Mouse (Mus musculus) limb, embryonic 10.5 days (tissue): ENCODE measurements around the gene Rhox7a. TPM values are rescaled to one million over a fixed set of nuclear protein-coding genes. Genes with fewer than 3 reads are reported as not detected.
"Not testable (repeated sequence)": the region's sequence is repeated elsewhere in the genome, so short reads cannot be mapped to it uniquely, and the experiment has no call there.

Experiments
- DNase-seq: peaks from one replicate; pipeline ENCODE4 v3.0.0-alpha.2; 2017; ENCODE audit warnings: low spot score
- H3K27ac ChIP-seq: fragments of 300-500 bp; sonication (generic); 2 replicates; pipeline ENCODE4 v1.5.1; 2016; ENCODE audit warnings: mild to moderate bottlenecking
- H3K27me3 ChIP-seq: fragments of 300-500 bp; sonication (generic); 2 replicates; pipeline ENCODE4 v1.6.1; 2016; ENCODE audit warnings: low read depth, mild to moderate bottlenecking; ENCODE audit not compliant: poor library complexity, severe bottlenecking
- H3K36me3 ChIP-seq: fragments of 300-500 bp; sonication (generic); 2 replicates; pipeline ENCODE4 v1.6.1; 2016; ENCODE audit warnings: mild to moderate bottlenecking, moderate library complexity
- H3K4me1 ChIP-seq: fragments of 300-500 bp; sonication (generic); 2 replicates; pipeline ENCODE4 v1.6.1; 2016
- H3K4me3 ChIP-seq: fragments of 300-500 bp; sonication (generic); 2 replicates; pipeline ENCODE4 v1.5.1; 2016; ENCODE audit warnings: mild to moderate bottlenecking, moderate library complexity
- H3K9me3 ChIP-seq: fragments of 300-500 bp; sonication (generic); replicated peaks from 2 replicates; pipeline ENCODE4 v1.6.1; 2016; ENCODE audit warnings: mild to moderate bottlenecking
- WGBS: fragments of 180-500 bp; shearing (Covaris S2); methylation state at CpG from one replicate; pipeline ENCODE4 v1.1.7; 2016; 5-methylcytosine and 5-hydroxymethylcytosine counted together
- polyA plus RNA-seq: library from polyadenylated mRNA; unstranded; fragments of >200 nt; fragmentation: Nextera tagmentation; extraction: Ambion mirVana; gene quantifications from 2 replicates; pipeline ENCODE4 v1.2.1, GENCODE M21; 2016

Gene Rhox7a
- polyA plus RNA-seq: not detected in 2 replicates

- not testable (repeated sequence) for DNase-seq, H3K36me3 ChIP-seq, H3K9me3 ChIP-seq, H3K4me3 ChIP-seq, H3K4me1 ChIP-seq, H3K27ac ChIP-seq, H3K27me3 ChIP-seq
- 83% methylated on average over 8 of the region's 8 CpGs for WGBS
Measured at GRCm38 (mm10) chrX:37831386-37831785, at the start of gene Rhox7a. TSS of gene Rhox7a (plus strand) at chrX:37831686.

GRCm38 (mm10) chrX:37807286-37808080, 24.0 kb upstream of the Rhox7a start:
- 86% methylated on average over 12 of the region's 15 CpGs for WGBS
- H3K27me3 ChIP-seq: no peaks in the 10 kb centered on the region
- no peaks in the 10 kb centered on the region for H3K9me3 ChIP-seq
- H3K36me3 ChIP-seq: no peaks in the 10 kb centered on the region
- DNase-seq: no peak
- no peak overlapping the region for H3K27ac ChIP-seq
- H3K4me1 ChIP-seq: no peaks in the 10 kb centered on the region
- H3K4me3 ChIP-seq: no peak overlapping the region

- Histone ChIP-seq H3K9me3 (no peaks in the 10 kb centered on the region), H3K27ac (no peak overlapping the region), H3K4me3 (no peak overlapping the region), H3K27me3 (no peaks in the 10 kb centered on the region), H3K36me3 (no peaks in the 10 kb centered on the region), H3K4me1 (no peaks in the 10 kb centered on the region)
- 95% methylated on average over 2 of the region's 2 CpGs for WGBS
- no peak for DNase-seq
Measured at GRCm38 (mm10) chrX:37809396-37809795, 22.1 kb upstream of the Rhox7a start.

- Histone ChIP-seq H3K4me3 (no peak overlapping the region), H3K27ac (no peak overlapping the region), H3K27me3 (no peaks in the 10 kb centered on the region), H3K4me1 (no peaks in the 10 kb centered on the region), H3K36me3 (no peaks in the 10 kb centered on the region), H3K9me3 (no peaks in the 10 kb centered on the region)
- peak; percentile 54 for DNase-seq
- 27% methylated on average over 5 of the region's 5 CpGs for WGBS
Measured at GRCm38 (mm10) chrX:37811179-37811578, 20.3 kb upstream of the Rhox7a start.

- H3K27me3 ChIP-seq: no peaks in the 10 kb centered on the region
- no peaks in the 10 kb centered on the region for H3K36me3 ChIP-seq
- WGBS: 78% methylated on average over 10 of the region's 10 CpGs
- H3K9me3 ChIP-seq: no peaks in the 10 kb centered on the region
- no peak overlapping the region for H3K27ac ChIP-seq
- no peak overlapping the region for H3K4me3 ChIP-seq
- DNase-seq: no peak
- no peaks in the 10 kb centered on the region for H3K4me1 ChIP-seq
Measured at GRCm38 (mm10) chrX:37815665-37816064, 15.8 kb upstream of the Rhox7a start.

GRCm38 (mm10) chrX:37826610-37827009, 4.9 kb upstream of the Rhox7a start, which contains the start of gene Rhox6:
TSS of gene Rhox6 (plus strand) at chrX:37826910.
- not testable (repeated sequence) for H3K9me3 ChIP-seq, H3K36me3 ChIP-seq, H3K27me3 ChIP-seq, H3K4me1 ChIP-seq, DNase-seq, H3K4me3 ChIP-seq, H3K27ac ChIP-seq
- WGBS: 96% methylated on average over 4 of the region's 12 CpGs

GRCm38 (mm10) chrX:37871641-37872040, 40.2 kb downstream of the Rhox7a start:
- WGBS: 97% methylated on average over 2 of the region's 2 CpGs
- no peaks in the 10 kb centered on the region for H3K27me3 ChIP-seq
- no peaks in the 10 kb centered on the region for H3K4me1 ChIP-seq
- no peak overlapping the region for H3K27ac ChIP-seq
- no peak for DNase-seq
- H3K4me3 ChIP-seq: no peak overlapping the region
- H3K9me3 ChIP-seq: no peaks in the 10 kb centered on the region
- no peaks in the 10 kb centered on the region for H3K36me3 ChIP-seq

- no peaks in the 10 kb centered on the region for H3K27me3 ChIP-seq
- WGBS: 86% methylated on average over 4 of the region's 4 CpGs
- no peaks in the 10 kb centered on the region for H3K36me3 ChIP-seq
- H3K9me3 ChIP-seq: no peaks in the 10 kb centered on the region
- H3K4me3 ChIP-seq: no peak within 1 kb of the TSS
- no peaks in the 10 kb centered on the region for H3K4me1 ChIP-seq
- H3K27ac ChIP-seq: no peak within 1 kb of the TSS
- no peak for DNase-seq
Measured at GRCm38 (mm10) chrX:37878844-37879243, 47.4 kb downstream of the Rhox7a start, which contains the start of gene Rhox8. TSS of gene Rhox8 (minus strand) at chrX:37878944.

Other genes with a start within 250 kb of the Rhox7a start
- gene Rhox4f, start 224.0 kb upstream of the Rhox7a start, polyA plus RNA-seq: not detected in 2 replicates
- not detected in 2 replicates for gene Rhox3g, start 203.1 kb upstream of the Rhox7a start, polyA plus RNA-seq
- gene Rhox2g, start 188.2 kb upstream of the Rhox7a start, polyA plus RNA-seq: not detected in 2 replicates
- not detected in 2 replicates for gene Rhox4g, start 180.4 kb upstream of the Rhox7a start, polyA plus RNA-seq
- gene Rhox3h, start 162.9 kb upstream of the Rhox7a start, polyA plus RNA-seq: not detected in 2 replicates
- gene Rhox2h, start 158.4 kb upstream of the Rhox7a start, polyA plus RNA-seq: not detected in 2 replicates
- gene Rhox5, start 26.8 kb upstream of the Rhox7a start, polyA plus RNA-seq: 1.8 and 2.3 TPM in 2 replicates
- not detected in 2 replicates for gene Rhox6, start 4.8 kb upstream of the Rhox7a start, polyA plus RNA-seq
- not detected in 2 replicates for gene Rhox8, start 47.3 kb downstream of the Rhox7a start, polyA plus RNA-seq
- not detected in 2 replicates for gene Rhox7b, start 65.5 kb downstream of the Rhox7a start, polyA plus RNA-seq
- not detected in 2 replicates for gene Rhox9, start 70.1 kb downstream of the Rhox7a start, polyA plus RNA-seq
- not detected in 2 replicates for gene Btg1-ps1, start 187.1 kb downstream of the Rhox7a start, polyA plus RNA-seq
- gene Btg1-ps2, start 211.4 kb downstream of the Rhox7a start, polyA plus RNA-seq: not detected in 2 replicates
- gene Rhox10, start 234.8 kb downstream of the Rhox7a start, polyA plus RNA-seq: not detected in 2 replicates